Comparison of ENCODE assay signal across 8 mouse cellular contexts in genomic region chr4:41755338-41756305, GRCm38 (mm10). TPM values are rescaled to one million over a fixed set of nuclear protein-coding genes. Genes with fewer than 3 reads are reported as not detected.
DNase-seq lines count a peak whose midpoint lies in the region; ATAC-seq and TF ChIP-seq lines count a peak whose summit lies in the region.

Gene Sigmar1, minus strand, starts transcription at chr4:41756157.

- TF ChIP-seq CTCF in MEL (IDR thresholded peaks at IDR 0.05 in 2 of 3, conservative IDR thresholded peaks at IDR 0.05 in 1 of 3; ENCODE audit: control insufficient read depth in 1 of 3, insufficient read depth in 1 of 3, low read depth in 2 of 3, low read length in 3 of 3, poor library complexity in 1 of 3, severe bottlenecking in 1 of 3): peak; percentile 67 to 93 (median 84)
- TF ChIP-seq CTCF in cerebellum, adult 2 months (IDR thresholded peaks at IDR 0.05; ENCODE audit: borderline replicate concordance, insufficient read depth, low read depth, low read length): peak; percentile 82
- peak; percentile 91 for TF ChIP-seq CTCF in lung, embryonic 14.5 days (IDR thresholded peaks at IDR 0.05; ENCODE audit: low read depth)

- peaks cover 2 to 7% of the 10 kb centered on the region in 2 experiments; a peak in 3 of 4 replicates for H3K4me1 ChIP-seq in MEL (ENCODE audit: control insufficient read depth in 1 of 2, insufficient read depth in 2 of 2, low read length in 2 of 2)
- H3K4me1 ChIP-seq in cerebellum, adult 2 months (ENCODE audit: control insufficient read depth, insufficient read depth, low read length): peaks cover 23% of the 10 kb centered on the region
- peaks cover 7% of the 10 kb centered on the region; the same call in 1 of the 2 replicates for H3K4me1 ChIP-seq in lung, embryonic 14.5 days (ENCODE audit: insufficient read depth)

- H3K9me3 ChIP-seq in MEL (replicated peaks; ENCODE audit: insufficient read depth, low read length): no peaks in the 10 kb centered on the region
- H3K9me3 ChIP-seq in lung, embryonic 14.5 days (ENCODE audit: low read depth, low read length): no peaks in the 10 kb centered on the region

- TF ChIP-seq RAD21 in MEL (IDR thresholded peaks at IDR 0.05; ENCODE audit: low read depth, low read length): peak; percentile 86

- peak within 1 kb of the TSS; percentile 91 to 95 for H3K4me3 ChIP-seq in MEL (ENCODE audit: control insufficient read depth in 1 of 2, insufficient read depth in 1 of 2, low read depth in 2 of 2, low read length in 2 of 2)
- peak within 1 kb of the TSS; percentile 90 for H3K4me3 ChIP-seq in cerebellum, adult 2 months (replicated peaks; ENCODE audit: insufficient read depth, low read depth, low read length)
- peak within 1 kb of the TSS; percentile 70 for H3K4me3 ChIP-seq in lung, embryonic 14.5 days (ENCODE audit: low read depth, low read length)

- peak within 1 kb of the TSS; percentile 75 for H3K9ac ChIP-seq in MEL (ENCODE audit: control insufficient read depth, low read depth, low read length, poor library complexity, severe bottlenecking)
- H3K9ac ChIP-seq in lung, embryonic 14.5 days: peak within 1 kb of the TSS; percentile 73

- peaks cover 1% of the 10 kb centered on the region; the same call in 1 of the 2 replicates for H3K79me2 ChIP-seq in MEL (ENCODE audit: control insufficient read depth, insufficient read depth, low read length, poor library complexity)

- peak within 1 kb of the TSS; percentile 70 for H3K27ac ChIP-seq in MEL (ENCODE audit: control insufficient read depth, low read depth, low read length)
- peak within 1 kb of the TSS; percentile 93 for H3K27ac ChIP-seq in cerebellum, adult 2 months (ENCODE audit: insufficient read depth, low read length)
- H3K27ac ChIP-seq in lung, embryonic 14.5 days (ENCODE audit: low read depth): peak within 1 kb of the TSS; percentile 90

- H3K36me3 ChIP-seq in MEL (ENCODE audit: control insufficient read depth in 1 of 2, insufficient read depth in 2 of 2, low read length in 2 of 2): no peaks in the 10 kb centered on the region; a peak in 1 of 4 replicates
- peaks cover 9% of the 10 kb centered on the region; the same call in 1 of the 2 replicates for H3K36me3 ChIP-seq in lung, embryonic 14.5 days (ENCODE audit: insufficient read depth)

- WGBS in cerebellum, adult 2 months: under 1% methylated on average over 57 of the region's 57 CpGs
- under 1% methylated on average over 57 of the region's 57 CpGs for WGBS in lung, embryonic 14.5 days

- peak within 1 kb of the TSS; percentile 97 for H3K4me2 ChIP-seq in lung, embryonic 14.5 days

- ATAC-seq in lung, embryonic 14.5 days (ENCODE audit: insufficient read depth): peak; percentile 52
- ATAC-seq in neutrophil, adult 5-6 weeks (ENCODE audit: extremely low read depth, insufficient number of reproducible peaks, low FRiP score, poor library complexity, severe bottlenecking): peak; percentile 75

- TF ChIP-seq POLR2A in MEL (IDR thresholded peaks at IDR 0.05; ENCODE audit: control insufficient read depth in 1 of 2, insufficient read depth in 1 of 2, low read depth in 1 of 2, low read length in 2 of 2, poor library complexity in 1 of 2): peak; percentile 58 to 69; a peak in 3 of 4 replicates
- peak; percentile 34; the same call in 1 of the 2 replicates for TF ChIP-seq POLR2A in cerebellum, adult 2 months (IDR thresholded peaks at IDR 0.05; ENCODE audit: borderline replicate concordance, insufficient read depth, low read length)

- DNase-seq in MEL (ENCODE audit: low read depth, low spot score): peak; percentile 91
- DNase-seq in cerebellum, adult 2 months: peak; percentile 86 to 94
- DNase-seq in forelimb bud, embryonic 11.5 days (ENCODE audit: low read depth, low spot score): peak; percentile 88
- DNase-seq in heart, postnatal 4 days: peak; percentile 87
- DNase-seq in layer of hippocampus, adult 8-10 months (ENCODE audit: low spot score in 2 of 2): peak; percentile 76 to 79
- DNase-seq in lung, embryonic 14.5 days: peak; percentile 94
- peak; percentile 84 for DNase-seq in testis, postnatal 14 days (ENCODE audit: low spot score)

- H3K27me3 ChIP-seq in MEL (ENCODE audit: control insufficient read depth in 1 of 2, insufficient read depth in 2 of 2, low read length in 2 of 2): no peaks in the 10 kb centered on the region
- H3K27me3 ChIP-seq in cerebellum, adult 2 months (ENCODE audit: control insufficient read depth, insufficient read depth, low read length): no peaks in the 10 kb centered on the region
- no peaks in the 10 kb centered on the region for H3K27me3 ChIP-seq in lung, embryonic 14.5 days (ENCODE audit: insufficient read depth, low read length)

- no peak for TF ChIP-seq EP300 in MEL (IDR thresholded peaks at IDR 0.05; ENCODE audit: low read depth in 1 of 2, low read length in 2 of 2)

TF ChIP-seq in MEL, 35 proteins besides CTCF, POLR2A, EP300 and RAD21:
- TF ChIP-seq MEF2A (IDR thresholded peaks at IDR 0.05; ENCODE audit: extremely low read depth, insufficient replicate concordance, low read depth, low read length, poor library complexity, severe bottlenecking) (no peak; the same call in 1 of the 2 replicates), CHD1 (IDR thresholded peaks at IDR 0.05; ENCODE audit: low read depth, low read length) (no peak), TCF12 (IDR thresholded peaks at IDR 0.05; ENCODE audit: low read depth, low read length) (peak; percentile 36; the same call in 1 of the 2 replicates), MYB (IDR thresholded peaks at IDR 0.05; ENCODE audit: low read depth, low read length) (no peak), SIN3A (IDR thresholded peaks at IDR 0.05; ENCODE audit: low read length) (peak; percentile 79; the same call in 1 of the 2 replicates), MYC (IDR thresholded peaks at IDR 0.05; ENCODE audit: low read depth, low read length) (0 out of 2 replicates have a peak, but pooled peaks have one; percentile 8), MXI1 (IDR thresholded peaks at IDR 0.05; ENCODE audit: low read depth, low read length) (peak; percentile 78), HCFC1 (IDR thresholded peaks at IDR 0.05; ENCODE audit: low read depth, low read length) (peak; percentile 54), GABPA (IDR thresholded peaks at IDR 0.05; ENCODE audit: low read depth, low read length) (no peak), USF2 (IDR thresholded peaks at IDR 0.05; ENCODE audit: borderline replicate concordance in 1 of 2, insufficient read depth in 1 of 2, low read depth in 1 of 2, low read length in 2 of 2) (peak; percentile 34 to 86; a peak in 3 of 4 replicates), POLR2AphosphoS5 (IDR thresholded peaks at IDR 0.05; ENCODE audit: borderline replicate concordance, low read depth, low read length) (no peak), TBP (IDR thresholded peaks at IDR 0.05; ENCODE audit: low read depth, low read length) (no peak), JUND (IDR thresholded peaks at IDR 0.05; ENCODE audit: low read depth, low read length) (no peak), USF1 (IDR thresholded peaks at IDR 0.05; ENCODE audit: low read depth, low read length) (peak; percentile 98), NELFE (IDR thresholded peaks at IDR 0.05; ENCODE audit: low read depth, low read length) (peak; percentile 30; the same call in 1 of the 2 replicates), ZNF384 (IDR thresholded peaks at IDR 0.05; ENCODE audit: low read depth, low read length) (peak; percentile 77), BHLHE40 (IDR thresholded peaks at IDR 0.05; ENCODE audit: borderline replicate concordance, low read depth, low read length) (peak; percentile 90), UBTF (IDR thresholded peaks at IDR 0.05; ENCODE audit: borderline replicate concordance, insufficient read depth, low read depth, low read length) (peak; percentile 55; the same call in 1 of the 2 replicates), MAFK (IDR thresholded peaks at IDR 0.05; ENCODE audit: borderline replicate concordance, low read depth, low read length) (no peak), MAZ (IDR thresholded peaks at IDR 0.05; ENCODE audit: low read depth, low read length) (peak; percentile 93), SMC3 (IDR thresholded peaks at IDR 0.05; ENCODE audit: low read depth, low read length) (peak; percentile 83), KAT2A (conservative IDR thresholded peaks at IDR 0.05; ENCODE audit: low read depth, low read length) (no peak), ELF1 (IDR thresholded peaks at IDR 0.05; ENCODE audit: low read depth, low read length) (peak; percentile 88), ZC3H11A (IDR thresholded peaks at IDR 0.05; ENCODE audit: low read depth, low read length) (peak; percentile 72), ZKSCAN1 (IDR thresholded peaks at IDR 0.05; ENCODE audit: low read depth, low read length) (no peak), MAX (IDR thresholded peaks at IDR 0.05; ENCODE audit: low read length) (peak; percentile 89), TAL1 (IDR thresholded peaks at IDR 0.05; ENCODE audit: low read length) (no peak)

RNA-seq across cellular contexts. Expression of gene Sigmar1, which starts in this region (rescaled TPM):
- total RNA-seq in MEL (2012; rRNA removed): 59.4 and 80.1 TPM in 2 replicates
- polyA plus RNA-seq in MEL (2012; ENCODE audit: insufficient read depth in 1 of 2, insufficient read length in 2 of 2, low read depth in 1 of 2, low replicate concordance in 2 of 2, missing spikeins in 1 of 2): 100 to 1,000 TPM; 112 to 190 TPM
- 65.9 and 71.1 TPM in 2 replicates for polyA plus RNA-seq in cerebellum, adult 2 months (2012; rRNA removed)
- 10 to 100 TPM; 26.8 to 28.9 TPM for total RNA-seq in heart, postnatal 4 days (2021)
- 10 to 100 TPM; 37.7 to 46.8 (median 40.6) TPM for total RNA-seq in layer of hippocampus, adult 8-10 months (2022)
- polyA plus RNA-seq in lung, embryonic 14.5 days (2014; fragmentation: Nextera tagmentation; extraction: Ambion mirVana): 82.5 and 94.6 TPM in 2 replicates
- 17.9 and 20.7 TPM in 2 replicates for total RNA-seq in neutrophil, adult 5-6 weeks (2017)

Comparison
In these comparisons a context has a peak if more than half of its experiments do, and no peak if none do; other contexts are left out.
1. Peak in every context shown above with its lines: DNase-seq, ATAC-seq, H3K4me3 ChIP-seq and H3K27ac ChIP-seq.